Comparison of ENCODE assay signal across 27 mouse cellular contexts in genomic region chrX:71995972-71996371, GRCm38 (mm10). TPM values are rescaled to one million over a fixed set of nuclear protein-coding genes. Genes with fewer than 3 reads are reported as not detected.
A peak's percentile ranks its signal among the peaks of the same experiment; 100 is the strongest.
DNase-seq lines count a peak whose midpoint lies in the region; ATAC-seq and TF ChIP-seq lines count a peak whose summit lies in the region.
"Had no signal": no experiment of that assay in that cellular context is flagged by ENCODE, and none has a peak within 500 bp of the region (broad histone marks: within the 10 kb centered on the region; RNA-seq: fewer than 3 reads in every experiment).

No protein-coding gene starts in this region.

- H3K9ac ChIP-seq in lung, embryonic 16.5 days (ENCODE audit: low read length) = no peak overlapping the region
- H3K9ac ChIP-seq: embryonic facial prominence, embryonic 13.5 days; embryonic facial prominence, embryonic 15.5 days; forebrain, embryonic 12.5 days had no signal

- H3K27ac ChIP-seq in lung, embryonic 16.5 days (ENCODE audit: low read length) = no peak overlapping the region
- H3K27ac ChIP-seq: embryonic facial prominence, embryonic 13.5 days; embryonic facial prominence, embryonic 15.5 days; forebrain, embryonic 10.5 days; forebrain, embryonic 12.5 days had no signal

- TF ChIP-seq CTCF in lung, adult 2 months (IDR thresholded peaks at IDR 0.05; ENCODE audit: insufficient read depth, low read length) = no peak

- no peak overlapping the region for H3K4me3 ChIP-seq in lung, embryonic 16.5 days (ENCODE audit: low read length)
- H3K4me3 ChIP-seq in lung, adult 2 months (replicated peaks; ENCODE audit: extremely low read depth, low read depth, low read length) = no peak overlapping the region
- H3K4me3 ChIP-seq: embryonic facial prominence, embryonic 13.5 days; embryonic facial prominence, embryonic 15.5 days; erythroblast, embryonic 14.5 days; forebrain, embryonic 10.5 days; forebrain, embryonic 12.5 days had no signal

- H3K27me3 ChIP-seq in lung, embryonic 16.5 days (ENCODE audit: control insufficient read depth, insufficient read depth, low read depth, low read length) = no peaks in the 10 kb centered on the region
- H3K27me3 ChIP-seq: CH12.LX; forebrain, embryonic 12.5 days had no signal

- H3K4me1 ChIP-seq in lung, embryonic 16.5 days (replicated peaks; ENCODE audit: control insufficient read depth, insufficient read depth, low read length) = no peaks in the 10 kb centered on the region
- no peaks in the 10 kb centered on the region for H3K4me1 ChIP-seq in lung, adult 2 months (ENCODE audit: control insufficient read depth, insufficient read depth, low read length)
- H3K4me1 ChIP-seq: embryonic facial prominence, embryonic 13.5 days; embryonic facial prominence, embryonic 15.5 days; forebrain, embryonic 10.5 days; forebrain, embryonic 12.5 days had no signal

- WGBS in lung, embryonic 16.5 days = 21% methylated on average over 1 of the region's 1 CpGs
- WGBS in lung, adult 2 months = 22% methylated on average over 1 of the region's 1 CpGs

- H3K36me3 ChIP-seq in lung, embryonic 16.5 days (ENCODE audit: control insufficient read depth, insufficient read depth, low read length) = no peaks in the 10 kb centered on the region
- H3K36me3 ChIP-seq: embryonic facial prominence, embryonic 13.5 days; embryonic facial prominence, embryonic 15.5 days; forebrain, embryonic 10.5 days; forebrain, embryonic 12.5 days; G1E had no signal

- ATAC-seq in lung, embryonic 16.5 days (ENCODE audit: low read depth) = peak; percentile 34; the same call in 1 of the 2 replicates
- ATAC-seq: CD4-positive, CD25-positive, alpha-beta regulatory T cell, adult 4 months; forebrain, embryonic 14.5 days; forebrain, embryonic 16.5 days had no signal

- no peak overlapping the region for H3K4me2 ChIP-seq in lung, embryonic 16.5 days (ENCODE audit: low read depth, low read length)
- H3K4me2 ChIP-seq: embryonic facial prominence, embryonic 13.5 days; embryonic facial prominence, embryonic 15.5 days; forebrain, embryonic 12.5 days had no signal

- H3K9me3 ChIP-seq in lung, embryonic 16.5 days (ENCODE audit: control insufficient read depth, low read length) = no peaks in the 10 kb centered on the region
- H3K9me3 ChIP-seq: embryonic facial prominence, embryonic 13.5 days; embryonic facial prominence, embryonic 15.5 days; forebrain, embryonic 10.5 days; forebrain, embryonic 12.5 days; G1E had no signal

- TF ChIP-seq POLR2A in lung, adult 2 months (IDR thresholded peaks at IDR 0.05; ENCODE audit: borderline replicate concordance, extremely low read depth, low read depth, low read length) = no peak

- no peak for DNase-seq in lung, postnatal 10 days
- peak; percentile 30 for DNase-seq in lung, postnatal 25 days (ENCODE audit: low spot score)
- DNase-seq in lung, adult 2 months = no peak
- DNase-seq in NIH3T3 (ENCODE audit: low read depth) = peak; percentile 1
- DNase-seq in cerebellum, postnatal 4 days (ENCODE audit: low spot score in 2 of 2) = no peak
- DNase-seq: adrenal gland, adult 8-10 months; adrenal gland, postnatal 14 days; adrenal gland, postnatal 36 days; B cell, adult 2 months; cerebellum, adult 11-12 months; cerebellum, adult 2 months; cerebellum, adult 9-10 months; cerebellum, postnatal 10 days; cerebellum, postnatal 25 days; embryo, embryonic 11 days had no signal

RNA-seq across cellular contexts. Expression of gene Cnga2, which starts 4.3 kb away (rescaled TPM):
- 0.39 and 0.55 TPM in 2 replicates for polyA plus RNA-seq in lung, embryonic 16.5 days (2015; fragmentation: Nextera tagmentation; extraction: Ambion mirVana)
- 0.53 and 0.87 TPM in 2 replicates for polyA plus RNA-seq in lung, adult 2 months (2012; rRNA removed)
- polyA plus RNA-seq: CD4-positive, CD25-positive, alpha-beta regulatory T cell, adult 4 months; erythroblast, embryonic 14.5 days; forebrain, embryonic 14.5 days; G1E had no signal

RNA-seq across cellular contexts. Expression of gene Fate1, which starts 23.2 kb away (rescaled TPM):
- 0.16 TPM in 1 of 2 replicates, not detected in the other for polyA plus RNA-seq in lung, embryonic 16.5 days (2015; fragmentation: Nextera tagmentation; extraction: Ambion mirVana)
- polyA plus RNA-seq in lung, adult 2 months (2012; rRNA removed) = not detected in 2 replicates
- polyA plus RNA-seq: CD4-positive, CD25-positive, alpha-beta regulatory T cell, adult 4 months; embryonic facial prominence, embryonic 11.5 days; embryonic facial prominence, embryonic 13.5 days; embryonic facial prominence, embryonic 15.5 days; erythroblast, embryonic 14.5 days; forebrain, embryonic 10.5 days; forebrain, embryonic 12.5 days; forebrain, embryonic 14.5 days; forebrain, embryonic 16.5 days; G1E had no signal

RNA-seq across cellular contexts. Expression of gene Prrg3, which starts 33.5 kb away (rescaled TPM):
- 34.4 and 35.2 TPM in 2 replicates for polyA plus RNA-seq in lung, embryonic 16.5 days (2015; fragmentation: Nextera tagmentation; extraction: Ambion mirVana)
- polyA plus RNA-seq in lung, adult 2 months (2012; rRNA removed) = 21.3 and 29.2 TPM in 2 replicates
- polyA plus RNA-seq: CD4-positive, CD25-positive, alpha-beta regulatory T cell, adult 4 months; erythroblast, embryonic 14.5 days; G1E had no signal

Comparison
In these comparisons a context has a peak if more than half of its experiments do, and no peak if none do; other contexts are left out.
1. DNase-seq: peak in lung, postnatal 25 days (single experiment) and NIH3T3 (single experiment); none in lung, postnatal 10 days (single experiment), lung, adult 2 months (single experiment) and cerebellum, postnatal 4 days (0 of 2).